Mouse (Mus musculus) lung, postnatal 0 days (tissue): ENCODE results near the gene Lysmd1.

Experiments used
- CTCF ChIP-seq: IDR thresholded peaks from 2 replicates; pipeline ENCODE4 v1.5.1; 2016; ENCODE audit warnings: antibody characterized with exemption, mild to moderate bottlenecking
- EP300 ChIP-seq: IDR thresholded peaks from 2 replicates; pipeline ENCODE4 v1.6.1; 2016; ENCODE audit warnings: antibody characterized with exemption, mild to moderate bottlenecking, control low read depth

DNA sequence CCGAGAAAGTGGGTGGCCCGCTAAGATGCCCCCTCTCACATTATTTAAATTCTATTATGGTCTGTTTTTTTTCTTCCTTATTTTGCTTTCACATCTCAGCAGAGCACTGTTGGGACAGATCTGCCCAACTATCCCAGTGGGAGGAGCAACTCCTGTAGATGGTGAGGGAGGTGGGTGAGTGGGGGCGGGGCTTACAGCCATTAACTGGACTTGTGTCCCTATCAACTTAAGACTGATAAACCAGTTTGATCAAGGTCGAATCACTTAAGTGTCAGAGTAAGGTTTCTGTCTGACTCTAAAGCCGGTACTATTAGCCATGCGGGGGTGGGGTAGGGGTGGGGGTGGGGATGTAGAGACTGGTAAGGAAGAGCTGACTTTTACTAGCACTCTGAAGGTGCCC lies 1.1 kb downstream of the Lysmd1 start:
- no peak for TF ChIP-seq CTCF
- TF ChIP-seq EP300 = no peak
